Mouse (Mus musculus): ENCODE measurements around the gene Cd5.

DNA sequence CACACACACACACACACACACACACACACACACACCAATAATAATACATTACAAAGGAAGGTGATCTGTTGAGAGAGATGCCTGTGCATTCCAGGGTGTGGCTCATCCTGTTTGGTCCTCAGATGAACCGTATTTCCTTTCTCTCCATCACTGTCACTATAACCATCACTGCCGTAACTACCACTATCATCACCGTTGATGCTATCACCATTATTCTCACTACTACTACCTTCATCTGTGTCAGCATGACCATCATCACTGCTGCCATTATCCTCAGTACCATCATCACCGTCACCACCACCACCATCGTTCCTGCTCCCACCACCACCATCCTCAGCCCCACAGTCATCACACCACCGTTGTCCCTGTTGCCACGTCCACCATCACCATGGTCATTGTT lies 6.8 kb downstream of the Cd5 start:
- TF ChIP-seq TAL1 (conservative IDR thresholded peaks at IDR 0.05; ENCODE audit: low read depth, low read length) (no peak), CTCF (IDR thresholded peaks at IDR 0.05; ENCODE audit: low read depth, low read length) (no peak), GATA1 (IDR thresholded peaks at IDR 0.05; ENCODE audit: borderline replicate concordance, low read length) (no peak)

Measured in G1E (cell line).